Mouse (Mus musculus) monocyte, adult 5-6 weeks (primary cell): Measurements from ENCODE around the gene Cux2. TPM values are rescaled to one million over a fixed set of nuclear protein-coding genes. Genes with fewer than 3 reads are reported as not detected.
"Not testable (repeated sequence)": the region's sequence is repeated elsewhere in the genome, so short reads cannot be mapped to it uniquely, and the experiment has no call there.

Experiments used
- ATAC-seq: fragments of 153-309, 156-312 bp; replicated peaks from 2 replicates; pipeline ENCODE4 v1.8.0; 2017; ENCODE audit warnings: mild to moderate bottlenecking; ENCODE audit not compliant: low TSS enrichment, insufficient number of reproducible peaks, severe bottlenecking, poor library complexity, low FRiP score
- total RNA-seq: library from RNA; stranded (forward); fragments of 200-1000, 200-491, 200-594 nt; gene quantifications from 3 replicates; pipeline ENCODE4 v1.2.3, GENCODE M21; 2017

The Cux2 gene
- total RNA-seq, 1 experiment from 2014 or later = not detected

DNA sequence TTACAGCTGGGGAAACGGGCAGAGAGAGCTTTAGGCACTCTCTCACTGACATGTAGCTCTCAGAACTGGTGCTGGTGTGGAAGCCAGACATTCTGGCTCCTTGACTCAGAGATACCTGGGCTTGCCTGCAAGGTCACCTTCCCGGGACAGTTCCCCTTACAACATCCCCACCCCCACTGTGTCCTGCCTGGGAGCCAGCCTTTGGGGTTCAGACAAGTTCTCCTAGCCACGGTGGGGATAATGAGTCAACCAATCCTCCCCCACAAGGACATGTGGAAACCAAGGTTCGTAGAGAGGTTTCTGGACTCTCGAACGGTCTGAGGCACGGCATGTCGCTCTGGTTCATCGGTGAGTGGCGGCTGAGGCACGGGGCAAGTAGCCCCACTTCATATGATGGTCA, 193.2 kb downstream of the Cux2 start:
- no peak for ATAC-seq

GRCm38 (mm10) chr5:121854768-121855167, 195.1 kb downstream of the Cux2 start:
- no peak for ATAC-seq

DNA sequence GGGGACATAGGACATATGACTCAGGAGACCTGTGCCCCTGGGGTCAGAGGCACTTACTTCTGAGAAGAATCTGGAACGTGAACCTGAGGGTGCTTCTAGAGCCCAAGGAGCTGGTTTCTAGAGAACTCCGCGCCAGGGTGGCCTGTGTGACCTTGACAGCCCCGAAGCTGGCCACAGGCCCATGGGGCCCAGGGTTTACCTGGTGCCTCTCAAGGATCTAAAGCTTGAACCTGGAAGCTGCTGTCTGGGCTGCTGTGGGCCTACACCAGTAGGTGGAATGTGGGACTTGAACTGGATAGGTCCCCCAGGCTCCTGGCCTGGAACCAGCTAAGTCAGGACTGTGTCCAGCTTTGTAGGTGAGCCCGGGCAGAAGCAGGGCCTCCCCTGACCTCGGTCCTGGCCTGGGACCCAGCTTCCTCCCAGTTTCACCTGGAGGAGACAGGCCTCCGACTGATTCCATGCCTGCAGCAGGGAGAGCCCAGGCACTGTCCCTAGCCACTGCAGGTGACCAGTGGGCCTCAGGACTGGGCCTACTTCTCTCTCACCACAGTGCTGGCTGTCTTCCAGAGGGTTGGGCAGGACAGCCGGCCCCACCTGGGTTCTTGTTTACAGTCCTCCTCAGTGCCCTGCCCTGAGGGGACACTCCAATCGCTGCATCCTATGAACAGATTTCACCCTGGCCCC, 196.4 kb downstream of the Cux2 start:
- no peak for ATAC-seq

GRCm38 (mm10) chr5:121849478-121850349, 200.2 kb downstream of the Cux2 start:
- ATAC-seq = no peak

DNA sequence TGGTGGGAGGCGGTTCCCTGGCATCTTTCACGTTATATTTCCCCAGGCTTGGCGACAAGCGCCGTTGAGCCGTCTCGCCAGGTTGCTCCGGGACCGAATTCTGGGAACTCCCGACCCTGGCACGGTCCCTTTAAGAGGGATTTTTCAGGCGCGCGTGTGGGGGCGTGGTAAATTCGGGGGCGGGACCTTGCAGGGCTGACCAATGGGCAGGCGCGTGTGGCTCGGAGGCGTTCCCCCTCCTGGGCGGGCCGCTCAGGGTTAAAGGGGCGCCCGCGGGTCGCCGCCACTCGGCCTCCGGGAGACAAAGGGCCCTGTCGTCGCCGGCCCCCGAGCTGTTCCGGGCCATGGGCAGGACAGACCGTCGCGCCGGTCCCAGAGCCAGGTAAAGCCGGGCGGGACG, 201.2 kb downstream of the Cux2 start, which contains the start of gene Pheta1:
Gene Pheta1 (plus strand): TSS at position 242 of the 400 bp plus-strand sequence.
- ATAC-seq = peak; percentile 84

- ATAC-seq = peak; percentile 6; the same call in 1 of the 2 replicates
These were observed 201.8 kb downstream of the Cux2 start for GRCm38 (mm10) chr5:121848035-121848519.

- ATAC-seq = not testable (repeated sequence)
These were observed 202.6 kb downstream of the Cux2 start for GRCm38 (mm10) chr5:121847269-121847668.

DNA sequence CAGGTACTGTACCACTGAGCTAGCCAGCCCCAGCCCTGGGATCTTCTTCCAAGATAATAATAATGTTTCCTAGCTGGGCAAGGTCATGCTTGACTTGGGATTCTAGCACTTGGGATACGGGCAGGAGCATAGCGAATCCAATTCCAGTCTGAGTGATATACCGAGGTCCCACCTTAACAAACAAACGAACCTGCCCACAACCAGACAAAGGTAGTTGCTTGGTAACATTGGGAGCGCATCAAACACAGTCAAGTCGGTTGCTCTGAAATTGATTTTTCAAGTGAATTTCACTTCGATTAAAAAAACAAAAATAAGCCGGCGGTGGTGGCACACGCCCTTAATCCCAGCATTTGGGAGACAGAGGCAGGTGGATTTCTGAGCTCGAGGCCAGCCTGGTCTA, 203.6 kb downstream of the Cux2 start:
- ATAC-seq = no peak

- ATAC-seq = no peak
These were observed 204.5 kb downstream of the Cux2 start for GRCm38 (mm10) chr5:121845361-121845760.

DNA sequence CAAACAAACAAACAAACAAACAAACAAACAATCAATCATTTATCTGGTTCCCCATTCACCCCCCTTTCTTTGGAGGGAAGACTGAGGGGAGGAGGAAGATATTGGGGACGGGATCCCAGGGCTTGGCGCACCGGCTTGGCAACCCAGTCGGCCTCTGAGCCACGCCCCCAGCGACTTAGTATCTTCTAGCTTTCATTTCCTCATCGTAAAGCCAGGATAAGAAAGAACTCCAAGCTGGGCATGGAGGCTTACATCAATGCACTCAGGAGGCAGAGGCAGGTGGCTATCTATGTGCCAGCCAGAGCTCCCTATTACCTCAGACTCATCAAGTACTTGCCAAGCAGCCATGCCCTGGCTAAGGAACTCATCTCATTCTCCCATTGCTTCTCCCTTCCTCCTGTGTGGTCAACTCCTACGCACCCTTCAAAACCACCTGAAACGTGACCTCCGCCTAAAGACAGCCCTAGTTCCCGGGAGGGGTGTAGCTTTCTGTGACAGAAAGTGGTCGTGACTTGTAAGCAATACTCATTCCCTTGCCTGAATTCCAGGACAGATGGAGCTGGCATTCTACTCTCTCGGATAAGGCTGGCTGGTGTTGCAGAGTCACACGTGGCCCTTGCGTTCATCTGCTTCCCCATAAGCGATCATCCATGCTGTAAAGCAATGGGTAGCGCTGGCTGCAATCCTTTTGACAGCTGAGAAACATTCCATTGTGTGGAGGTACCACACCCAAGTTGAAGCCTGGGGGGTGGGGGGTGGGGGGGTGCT, 206.6 kb downstream of the Cux2 start:
- ATAC-seq = no peak

- ATAC-seq = no peak
These were observed 207.2 kb downstream of the Cux2 start for GRCm38 (mm10) chr5:121842665-121843118.

GRCm38 (mm10) chr5:121841973-121842372, 207.9 kb downstream of the Cux2 start:
- ATAC-seq = no peak

- ATAC-seq = no peak
These were observed 208.4 kb downstream of the Cux2 start for GRCm38 (mm10) chr5:121841516-121841915.

- ATAC-seq = no peak
These were observed 210.8 kb downstream of the Cux2 start for GRCm38 (mm10) chr5:121839128-121839473.

DNA sequence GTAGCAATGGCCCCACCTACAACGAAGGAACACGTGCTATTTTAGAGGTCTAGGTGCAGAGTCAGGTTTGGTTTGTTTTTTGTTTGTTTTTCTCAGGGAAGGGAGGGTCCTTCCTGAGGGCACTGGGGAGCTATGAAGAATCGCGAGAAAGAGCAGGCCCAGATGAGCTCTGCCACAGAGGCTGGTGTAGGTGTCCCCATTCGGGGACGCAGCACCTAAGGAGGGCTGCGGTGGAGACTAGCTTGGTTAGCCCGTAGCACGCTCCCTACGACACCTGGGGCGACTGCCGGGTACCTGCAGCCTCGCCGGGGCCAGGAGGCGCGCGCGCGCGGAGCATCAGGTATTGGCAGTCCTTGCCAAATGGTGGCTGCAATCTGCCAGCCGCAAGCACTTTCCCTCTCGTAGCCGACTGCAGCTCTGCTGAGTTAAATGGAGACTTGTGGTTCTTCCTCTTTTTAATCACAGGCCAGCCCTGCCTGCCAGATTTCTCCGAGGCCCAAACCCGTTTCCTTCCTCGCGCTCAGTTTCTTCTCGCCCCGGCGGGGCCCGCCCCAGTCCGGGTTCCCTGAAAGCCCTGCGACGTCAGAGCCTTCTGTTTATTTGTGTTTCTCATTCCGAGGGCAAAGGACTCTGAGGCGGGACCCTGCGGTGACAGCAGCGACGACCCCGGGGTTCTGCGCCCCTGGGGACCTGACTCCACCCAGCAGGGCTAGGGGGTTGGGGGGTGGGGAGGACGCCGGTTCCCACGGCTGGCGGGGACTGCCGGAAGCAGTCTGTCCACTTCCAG, 211.4 kb downstream of the Cux2 start:
- peak; percentile 13 for ATAC-seq

- ATAC-seq = 0 out of 2 replicates have a peak, but pooled peaks have one; percentile 0
These were observed 212.2 kb downstream of the Cux2 start, which contains the start of gene Sh2b3 for GRCm38 (mm10) chr5:121837441-121838340. TSS of gene Sh2b3 (minus strand) at chr5:121837646.

DNA sequence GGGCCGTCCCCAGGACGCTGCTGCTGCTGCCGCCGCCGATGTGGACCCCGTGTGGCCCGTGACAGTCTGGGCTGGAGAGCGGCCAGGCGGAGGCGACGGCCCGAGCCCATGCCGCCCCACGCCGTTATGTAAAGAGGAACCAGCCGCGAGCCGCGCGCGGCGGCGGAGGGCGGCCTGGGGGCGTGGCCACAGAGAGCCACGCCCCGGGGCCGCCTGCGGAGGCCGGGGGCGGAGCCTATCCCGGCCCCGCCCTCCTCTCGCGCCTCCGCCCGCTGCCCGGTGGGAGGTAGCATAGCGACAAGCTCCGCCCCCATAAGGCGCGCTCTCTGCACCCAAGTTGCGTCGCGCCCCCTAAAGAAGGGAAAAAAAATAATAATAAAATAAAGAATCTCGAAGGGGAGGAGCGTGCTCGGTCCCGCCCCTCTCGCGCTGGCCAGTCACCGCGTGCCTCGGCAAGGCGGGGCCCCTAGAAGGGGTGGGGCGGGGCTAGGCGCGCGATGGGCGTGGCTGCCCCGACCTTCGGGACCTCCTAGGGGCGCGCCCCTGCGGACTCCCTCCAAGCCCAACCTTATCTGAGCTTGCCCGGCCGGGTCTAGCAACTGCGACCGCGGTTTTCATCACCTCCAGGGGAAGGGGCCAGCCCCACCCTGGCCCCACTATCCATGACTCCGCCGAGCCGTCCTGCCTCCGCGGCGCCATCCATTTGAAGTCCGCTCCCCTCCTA, 213.0 kb downstream of the Cux2 start:
- ATAC-seq = peak; percentile 51
